Mouse (Mus musculus) ES-Bruce4 (cell line): Measurements from ENCODE around the gene Pgr. TPM values are rescaled to one million over a fixed set of nuclear protein-coding genes. Genes with fewer than 3 reads are reported as not detected.

ENCODE experiments used
- H3K27ac ChIP-seq: 2 replicates; pipeline ENCODE4 v1.5.1; 2012; ENCODE audit warnings: low read length, inconsistent platforms; ENCODE audit not compliant: insufficient read depth
- H3K27me3 ChIP-seq: 2 replicates; pipeline ENCODE4 v1.6.1; 2012; ENCODE audit warnings: mild to moderate bottlenecking, low read length, inconsistent platforms; ENCODE audit not compliant: control insufficient read depth, poor library complexity, insufficient read depth, severe bottlenecking
- H3K36me3 ChIP-seq: 2 replicates; pipeline ENCODE4 v1.6.1; 2012; ENCODE audit warnings: inconsistent platforms, mild to moderate bottlenecking, low read length, moderate library complexity; ENCODE audit not compliant: control insufficient read depth, poor library complexity, insufficient read depth, severe bottlenecking
- H3K4me1 ChIP-seq: one replicate; pipeline ENCODE4 v1.8.1; 2011; ENCODE audit warnings: low read length; ENCODE audit not compliant: control insufficient read depth, insufficient read depth
- H3K4me3 ChIP-seq: 2 replicates; pipeline ENCODE4 v1.5.1; 2011; ENCODE audit warnings: low read depth, mild to moderate bottlenecking, low read length
- H3K9ac ChIP-seq: 2 replicates; pipeline ENCODE4 v1.6.1; 2012; ENCODE audit warnings: low read depth, mild to moderate bottlenecking, inconsistent platforms; ENCODE audit not compliant: poor library complexity, severe bottlenecking
- H3K9me3 ChIP-seq: replicated peaks from 2 replicates; pipeline ENCODE4 v1.6.1; 2012; ENCODE audit warnings: mild to moderate bottlenecking, low read length, inconsistent platforms; ENCODE audit not compliant: control insufficient read depth, poor library complexity, insufficient read depth, severe bottlenecking
- CTCF ChIP-seq: IDR thresholded peaks from one replicate; pipeline ENCODE4 v1.8.1; 2011; ENCODE audit warnings: low read depth, low read length
- EP300 ChIP-seq: IDR thresholded peaks from 2 replicates; pipeline ENCODE4 v1.6.1; 2011; ENCODE audit warnings: low read depth, low read length; ENCODE audit not compliant: insufficient read depth
- POLR2A ChIP-seq: IDR thresholded peaks from one replicate; pipeline ENCODE4 v1.8.1; 2011; ENCODE audit warnings: low read length; ENCODE audit not compliant: insufficient read depth
- polyA plus RNA-seq: library from polyadenylated mRNA; stranded (reverse); fragments of >200 nt; gene quantifications from 2 replicates; pipeline ENCODE4 v1.2.4, GENCODE M21; 2011; ENCODE audit warnings: low read depth; ENCODE audit not compliant: missing spikeins, insufficient read depth, insufficient read length

The Pgr gene
- polyA plus RNA-seq, 1 experiment: 0.97 TPM

GRCm38 (mm10) chr9:8964512-8965133 lies 65.0 kb downstream of the Pgr start:
- Histone ChIP-seq H3K27ac (no peak overlapping the region), H3K27me3 (no peaks in the 10 kb centered on the region), H3K36me3 (no peaks in the 10 kb centered on the region), H3K4me3 (no peak overlapping the region), H3K9ac (no peak overlapping the region), H3K9me3 (no peaks in the 10 kb centered on the region), H3K4me1 (no peaks in the 10 kb centered on the region)
- TF ChIP-seq POLR2A (no peak), CTCF (no peak), EP300 (no peak)

- no peak for TF ChIP-seq POLR2A
- no peak overlapping the region for H3K4me3 ChIP-seq
- no peaks in the 10 kb centered on the region for H3K36me3 ChIP-seq
- no peak overlapping the region for H3K27ac ChIP-seq
- H3K27me3 ChIP-seq: no peaks in the 10 kb centered on the region
- H3K9me3 ChIP-seq: 0 out of 2 replicates have a peak, but pooled peaks cover 2% of the 10 kb centered on the region
- H3K9ac ChIP-seq: no peak overlapping the region
- H3K4me1 ChIP-seq: no peaks in the 10 kb centered on the region
These were observed 70.6 kb downstream of the Pgr start for GRCm38 (mm10) chr9:8970240-8970639.

- Histone ChIP-seq H3K4me1 (no peaks in the 10 kb centered on the region), H3K9me3 (0 out of 2 replicates have a peak, but pooled peaks cover 2% of the 10 kb centered on the region), H3K27ac (no peak within 1 kb of the TSS), H3K4me3 (no peak within 1 kb of the TSS), H3K27me3 (no peaks in the 10 kb centered on the region), H3K9ac (no peak within 1 kb of the TSS), H3K36me3 (no peaks in the 10 kb centered on the region)
- TF ChIP-seq POLR2A: no peak
- TF ChIP-seq EP300: no peak
- no peak for TF ChIP-seq CTCF
These were observed 71.9 kb downstream of the Pgr start, which contains the start of gene Gm16485 for GRCm38 (mm10) chr9:8971491-8971890. Gene Gm16485 (plus strand): TSS chr9:8971791.

- Histone ChIP-seq H3K4me1 (no peaks in the 10 kb centered on the region), H3K27ac (no peak overlapping the region), H3K27me3 (no peaks in the 10 kb centered on the region), H3K4me3 (no peak overlapping the region), H3K9me3 (no peaks in the 10 kb centered on the region), H3K36me3 (no peaks in the 10 kb centered on the region), H3K9ac (no peak overlapping the region)
- TF ChIP-seq EP300 (no peak), CTCF (no peak), POLR2A (no peak)
These were observed 78.1 kb downstream of the Pgr start for GRCm38 (mm10) chr9:8977775-8978174.

GRCm38 (mm10) chr9:8982315-8982714 lies 82.7 kb downstream of the Pgr start:
- no peaks in the 10 kb centered on the region for H3K36me3 ChIP-seq
- no peak overlapping the region for H3K27ac ChIP-seq
- H3K27me3 ChIP-seq: no peaks in the 10 kb centered on the region
- H3K9ac ChIP-seq: no peak overlapping the region
- no peak for TF ChIP-seq EP300
- TF ChIP-seq CTCF: no peak
- TF ChIP-seq POLR2A: no peak
- no peaks in the 10 kb centered on the region for H3K9me3 ChIP-seq
- H3K4me3 ChIP-seq: no peak overlapping the region
- no peaks in the 10 kb centered on the region for H3K4me1 ChIP-seq

- no peaks in the 10 kb centered on the region for H3K36me3 ChIP-seq
- no peak overlapping the region for H3K4me3 ChIP-seq
- H3K27me3 ChIP-seq: no peaks in the 10 kb centered on the region
- peaks cover 3% of the 10 kb centered on the region; the same call in 1 of the 2 replicates for H3K9me3 ChIP-seq
- H3K27ac ChIP-seq: no peak overlapping the region
- H3K9ac ChIP-seq: no peak overlapping the region
- no peaks in the 10 kb centered on the region for H3K4me1 ChIP-seq
- no peak for TF ChIP-seq CTCF
- TF ChIP-seq POLR2A: no peak
- TF ChIP-seq EP300: no peak
These were observed 96.9 kb downstream of the Pgr start for GRCm38 (mm10) chr9:8996494-8996893.
